Mouse (Mus musculus) heart, postnatal 10 days (tissue): Measurements from ENCODE around the gene Gm9964. TPM values are rescaled to one million over a fixed set of nuclear protein-coding genes. Genes with fewer than 3 reads are reported as not detected.
"Not testable (repeated sequence)": the region's sequence is repeated elsewhere in the genome, so short reads cannot be mapped to it uniquely, and the experiment has no call there.

Source experiments
- DNase-seq, 2 experiments: peaks; one replicate each; pipeline ENCODE4 v3.0.0; 2021
- intact Hi-C: fragments of 180-260 bp; cut with DNase I; formaldehyde crosslinking; loops from one replicate; pipeline ENCODE4 v1.15.1; 2025
- total RNA-seq, 2 experiments: library from RNA; stranded (reverse); gene quantifications; 2 replicates each; pipeline ENCODE4 v1.2.3; 2021

Gm9964 gene
- total RNA-seq, 2 experiments from 2014 or later = 0.37 TPM; not detected in 1

DNA sequence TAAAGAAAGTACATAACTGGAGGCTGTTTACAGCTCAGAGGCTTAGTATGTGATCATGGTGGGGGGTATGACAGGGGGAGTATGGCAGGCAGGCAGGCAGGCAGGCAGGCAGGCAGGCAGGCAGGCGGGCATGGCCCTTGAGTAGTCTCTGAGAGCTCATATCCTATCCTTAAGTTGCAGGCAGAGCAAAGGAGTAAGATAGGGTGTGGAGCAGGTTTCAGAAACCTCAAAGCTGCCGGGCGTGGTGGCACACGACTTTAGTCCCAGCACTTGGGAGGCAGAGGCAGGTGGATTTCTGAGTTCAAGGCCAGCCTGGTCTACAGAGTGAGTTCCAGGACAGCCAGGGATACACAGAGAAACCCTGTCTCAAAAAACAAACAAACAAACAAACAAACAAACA is 7.5 kb upstream of the Gm9964 start:
- intact Hi-C loops, DNase-seq: not testable (repeated sequence)

DNA sequence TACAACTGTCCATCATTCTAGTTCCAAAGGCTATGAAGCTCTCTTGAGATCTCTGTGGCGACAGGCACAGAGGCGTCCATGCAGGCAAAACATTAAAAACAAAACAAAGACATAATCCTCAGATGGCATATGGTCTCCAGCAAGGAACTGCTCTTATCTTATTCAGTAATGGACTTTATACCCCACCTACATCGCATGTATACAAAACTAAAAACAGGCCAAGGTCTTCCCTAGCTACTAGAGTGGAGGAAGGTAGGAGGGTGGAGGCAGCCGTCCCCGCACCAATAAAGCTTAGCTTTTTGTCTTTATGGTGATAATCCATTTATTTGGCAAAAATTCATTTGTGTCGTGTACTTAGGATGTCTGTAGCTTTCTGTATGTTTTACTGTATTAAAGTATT is 6.4 kb upstream of the Gm9964 start:
- intact Hi-C loops = no loop called here
- no peak for DNase-seq

DNA sequence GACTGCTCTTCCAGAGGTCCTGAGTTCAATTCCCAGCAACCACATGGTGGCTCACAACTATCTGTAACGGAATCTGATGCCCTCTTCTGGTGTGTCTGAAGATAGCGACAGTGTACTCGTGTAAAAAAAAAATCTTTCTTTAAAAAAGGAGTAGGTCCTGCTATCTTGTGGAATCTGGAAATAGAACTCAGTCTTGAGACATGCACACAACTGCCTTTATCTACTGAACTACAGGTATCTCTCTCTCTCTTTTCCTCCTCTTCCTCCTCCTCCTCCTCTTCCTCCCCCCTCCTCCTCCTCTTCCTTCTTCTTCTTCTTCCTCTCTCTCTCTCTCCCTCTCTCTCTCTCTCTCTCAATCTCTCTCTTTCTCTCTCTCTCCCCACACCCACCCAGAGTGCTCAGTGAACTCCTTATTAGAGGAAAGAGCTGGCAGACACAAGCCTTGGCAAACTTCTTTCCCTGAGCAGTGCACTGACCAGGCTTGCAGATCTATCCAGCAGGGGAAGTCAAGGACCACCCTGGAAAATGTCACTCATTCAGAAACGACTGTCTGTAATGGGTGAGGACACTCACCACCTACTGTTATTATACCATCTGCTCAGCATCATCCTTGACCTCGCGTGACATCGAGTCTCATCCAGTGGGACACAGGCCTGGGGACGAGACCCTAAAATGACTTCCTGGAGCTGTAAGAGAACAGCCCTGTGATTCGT is 3.2 kb upstream of the Gm9964 start:
- peak in 1 of 2 experiments; percentile 37 for DNase-seq
- intact Hi-C loops = no loop called here

DNA sequence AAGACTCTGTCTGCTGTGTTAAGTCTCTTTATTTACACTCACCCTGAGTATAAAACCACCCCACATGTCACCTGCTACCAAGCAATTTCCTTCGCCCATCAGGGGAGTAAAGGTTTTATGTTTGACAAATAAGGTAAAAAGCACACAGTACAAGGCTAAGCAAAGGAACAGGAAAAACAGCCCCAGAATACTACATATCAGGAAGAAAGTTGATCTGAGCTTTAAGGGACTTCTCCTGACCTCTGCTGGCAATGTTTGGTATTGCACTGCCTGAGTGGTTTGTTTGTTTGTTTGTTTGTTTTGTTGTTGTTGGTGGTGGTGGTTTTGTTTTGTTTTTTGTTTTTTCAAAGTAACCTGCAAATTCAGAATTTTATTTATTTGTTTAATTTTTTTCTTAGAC is 539 bp downstream of the Gm9964 start:
- DNase-seq = peak; percentile 41 to 68
- intact Hi-C loops = loop anchor here (2.0 kb wide), 1 partner anchor 103 kb away; no protein-coding TSS in a partner anchor

DNA sequence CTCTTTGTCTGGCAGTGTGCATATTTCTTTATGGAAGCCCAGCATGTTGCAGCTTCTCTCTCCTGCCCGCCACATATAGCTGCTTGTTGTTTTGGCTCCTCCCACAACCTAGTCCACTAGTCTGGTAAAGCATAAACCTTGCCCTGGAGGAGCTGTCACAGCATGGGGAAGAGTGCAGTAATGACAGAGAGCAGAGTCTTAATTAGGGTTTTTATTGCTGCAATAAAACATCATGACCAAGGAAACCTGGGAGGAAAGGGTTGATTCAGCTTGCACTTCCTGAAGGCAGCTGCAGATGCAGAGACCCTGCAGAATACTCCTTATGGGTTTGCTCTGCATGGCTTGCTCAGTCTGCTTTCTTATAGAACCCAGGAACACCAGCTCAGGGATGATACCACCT is 2.7 kb downstream of the Gm9964 start:
- intact Hi-C loops = loop anchor here (5.0 kb wide), 1 partner anchor 327 kb away; no protein-coding TSS in a partner anchor
- no peak for DNase-seq

DNA sequence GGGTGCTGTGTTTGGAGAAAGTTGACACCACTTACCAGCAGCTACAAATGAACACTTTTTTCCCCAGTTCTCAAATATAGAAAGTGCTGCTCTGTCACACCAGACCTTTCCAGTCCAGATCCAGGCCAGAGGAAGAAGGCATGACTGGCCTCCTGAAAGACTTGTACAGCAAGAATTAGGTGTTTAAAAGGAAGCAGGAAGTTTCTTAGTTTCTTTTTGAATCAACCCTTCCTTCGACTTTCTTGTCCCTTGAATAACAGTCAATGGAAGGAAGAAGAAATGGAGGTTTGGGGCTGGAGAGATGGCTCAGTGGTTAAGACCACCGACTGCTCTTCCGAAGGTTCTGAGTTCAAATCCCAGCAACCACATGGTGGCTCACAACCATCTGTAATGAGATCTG is 3.7 kb downstream of the Gm9964 start:
- intact Hi-C loops = loop anchor here (5.0 kb wide), 1 partner anchor 326 kb away; no protein-coding TSS in a partner anchor

DNA sequence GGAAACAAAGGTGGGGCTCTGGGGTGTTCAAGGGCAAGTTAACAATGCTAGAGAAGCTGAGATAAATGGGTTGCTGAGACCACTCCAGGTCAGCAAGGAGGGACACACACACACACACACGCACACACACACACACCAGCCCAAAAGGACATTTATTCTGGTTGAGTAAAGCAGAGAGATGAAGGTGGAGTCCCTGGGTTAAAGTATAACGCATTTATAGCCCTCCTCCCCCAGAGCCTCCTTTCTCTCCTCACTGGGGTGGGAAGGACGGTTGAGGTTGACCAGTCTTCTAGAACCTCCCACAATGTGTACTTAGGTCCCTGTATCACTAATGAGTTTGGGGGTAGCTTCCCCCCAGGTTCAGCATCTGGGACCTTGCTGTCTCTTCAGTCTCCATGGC is 4.6 kb downstream of the Gm9964 start:
- intact Hi-C loops = loop anchor here (5.0 kb wide), 1 partner anchor 325 kb away; no protein-coding TSS in a partner anchor
- DNase-seq = no peak

More for the DNA sequence above, 3.7 kb downstream of the Gm9964 start:
- DNase-seq = no peak

DNA sequence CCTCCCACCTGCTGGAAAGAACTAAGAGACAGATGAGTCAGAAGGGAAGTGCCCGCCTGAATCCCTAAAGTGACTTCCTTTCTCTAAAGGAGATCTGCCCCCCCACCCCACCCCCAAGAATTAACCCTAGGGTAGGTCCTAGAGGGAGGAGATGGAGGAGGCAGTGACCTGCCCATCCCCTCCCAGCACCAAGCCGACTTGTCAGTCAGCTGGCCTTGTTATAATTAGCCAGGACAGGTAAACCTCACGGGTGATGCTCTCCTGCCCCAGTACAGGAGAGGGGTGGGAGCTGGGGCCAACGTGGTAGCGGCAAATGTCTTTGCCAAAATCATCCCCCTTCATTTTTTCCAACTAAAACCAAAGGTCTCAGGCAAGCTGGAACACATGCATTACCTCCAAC is 5.1 kb downstream of the Gm9964 start:
- DNase-seq = no peak
- intact Hi-C loops = loop anchor here (2.0 to 5.0 kb wide), 3 partner anchors 39 to 324 kb away; no protein-coding TSS in a partner anchor

DNA sequence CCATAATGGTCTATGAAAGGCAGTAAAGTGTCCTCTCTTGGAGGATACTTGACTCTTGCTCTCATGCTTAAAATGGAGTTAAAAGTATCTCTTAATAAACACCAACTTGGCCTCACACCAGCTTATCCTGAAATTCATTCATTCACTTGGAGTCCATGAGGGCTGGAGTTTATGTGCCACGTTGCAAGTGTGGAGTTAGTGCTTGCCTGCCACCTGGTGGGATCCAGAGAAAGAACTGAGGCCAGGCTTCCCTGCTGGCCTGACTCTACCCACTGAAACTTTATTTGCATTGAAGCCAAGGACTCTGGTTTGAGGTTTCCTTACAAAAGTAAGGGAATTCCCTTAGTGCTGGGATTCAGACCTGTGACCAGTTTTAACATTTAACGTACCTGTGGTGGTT is 6.2 kb downstream of the Gm9964 start:
- DNase-seq = peak; percentile 71 to 76
- intact Hi-C loops = loop anchor here (1.0 to 5.0 kb wide), 4 partner anchors 38 to 323 kb away; no protein-coding TSS in a partner anchor

DNA sequence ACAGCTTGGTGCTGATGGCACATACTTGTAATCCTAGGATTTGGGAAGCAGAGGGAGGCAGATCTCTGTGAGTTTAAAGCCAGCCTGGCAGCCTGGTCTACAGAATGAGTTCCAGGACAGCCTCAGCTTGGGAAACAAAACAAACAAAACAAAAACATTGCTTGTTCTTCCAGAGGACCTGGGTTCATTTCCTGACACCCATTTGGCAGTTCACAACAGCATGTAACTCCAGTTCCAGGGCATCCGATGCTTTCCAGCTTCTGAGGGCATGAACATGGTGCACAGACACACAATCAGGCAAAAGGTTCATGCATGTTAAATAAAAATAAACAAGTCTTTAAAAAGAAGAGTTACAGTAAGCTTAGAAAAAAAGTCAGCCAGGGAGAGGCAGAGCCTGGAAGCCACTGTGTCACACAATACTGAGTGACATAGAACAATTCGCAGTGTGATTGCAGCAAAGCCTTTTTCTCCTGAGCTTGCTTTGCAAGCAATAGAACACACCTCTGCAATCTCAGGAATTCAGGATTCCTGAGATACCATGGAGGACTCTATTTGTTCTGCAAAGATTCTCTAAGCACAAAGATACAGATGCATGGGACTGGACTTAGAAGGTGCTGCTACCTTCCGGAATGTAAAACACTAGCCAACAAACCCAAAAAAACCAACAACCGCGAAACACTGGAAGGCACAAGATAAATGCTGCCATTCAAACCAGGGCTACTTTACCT is 7.6 kb downstream of the Gm9964 start:
- no peak for DNase-seq
- intact Hi-C loops = no loop called here

DNA sequence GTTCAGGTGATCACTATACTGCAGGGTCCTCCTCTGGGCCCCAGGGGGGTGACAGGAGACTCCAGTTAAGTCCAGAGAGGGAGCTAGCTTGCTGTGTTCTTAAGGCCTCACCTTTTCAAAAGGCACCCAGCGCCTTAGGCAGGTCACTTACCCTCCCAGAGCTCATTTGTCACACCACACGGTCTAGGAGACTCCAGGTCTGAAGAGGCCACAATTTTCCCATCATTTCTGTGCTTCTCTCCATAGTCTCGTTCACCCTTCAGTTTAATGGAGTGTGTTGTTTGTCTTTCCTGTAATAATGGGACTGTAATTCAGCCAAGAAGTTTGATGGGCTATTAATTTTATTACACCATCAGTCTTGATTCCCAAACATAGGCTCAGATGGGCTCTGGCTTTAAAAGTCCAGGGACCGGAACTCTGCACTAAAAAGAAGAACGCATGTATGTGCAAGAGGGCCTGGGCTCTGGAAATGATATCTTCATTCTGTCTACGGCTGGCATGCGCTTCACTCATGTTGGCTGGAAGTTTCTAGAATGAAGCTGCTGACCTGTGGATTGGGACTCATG is 8.3 kb downstream of the Gm9964 start:
- intact Hi-C loops = no loop called here
- no peak for DNase-seq

DNA sequence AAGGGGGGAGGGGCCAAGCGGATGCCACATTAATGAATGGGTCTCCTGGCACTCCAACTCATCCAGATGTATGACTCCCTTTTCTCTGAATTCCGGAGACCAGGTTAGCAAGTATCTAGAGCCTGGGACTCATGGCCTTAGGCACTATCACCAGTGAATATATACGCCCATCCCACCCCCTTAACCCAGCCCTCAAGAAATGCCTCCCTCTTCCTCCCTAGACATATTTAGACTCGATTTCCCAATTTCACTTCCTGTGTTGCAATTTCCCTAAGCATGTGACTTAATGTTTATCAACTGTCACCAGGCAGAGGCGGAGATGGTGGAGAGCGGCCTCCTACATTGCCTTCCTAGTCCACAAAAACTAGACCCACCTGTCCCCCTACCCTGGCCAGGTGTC is 9.3 kb downstream of the Gm9964 start:
- peak in 1 of 2 experiments; percentile 42 for DNase-seq
- intact Hi-C loops = no loop called here

DNA sequence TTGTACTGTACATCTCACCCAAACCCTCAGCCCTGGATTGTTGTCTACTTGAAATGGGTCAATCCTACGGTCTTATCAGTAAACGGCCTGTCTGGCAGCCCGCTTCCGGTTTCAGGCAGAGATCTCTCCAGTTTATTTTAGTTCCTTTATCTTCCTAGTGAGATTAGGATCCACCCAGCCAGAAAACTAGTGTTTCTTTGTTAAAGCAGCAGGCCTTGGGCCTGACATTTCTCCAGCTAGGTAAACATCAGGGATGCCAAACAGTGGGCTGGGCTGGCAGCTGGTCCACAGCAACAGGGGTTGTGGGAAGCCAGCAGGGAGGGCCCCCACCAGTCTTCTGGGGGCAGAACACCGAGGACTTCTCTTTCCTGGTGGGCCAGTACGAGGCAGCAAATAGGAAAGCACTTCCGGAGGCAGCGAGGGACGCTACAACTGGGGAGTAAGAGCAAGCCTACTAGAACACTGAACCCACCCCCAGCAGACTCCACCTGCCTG is 10.4 kb downstream of the Gm9964 start:
- peak in 1 of 2 experiments; percentile 27 for DNase-seq
- intact Hi-C loops = no loop called here

DNA sequence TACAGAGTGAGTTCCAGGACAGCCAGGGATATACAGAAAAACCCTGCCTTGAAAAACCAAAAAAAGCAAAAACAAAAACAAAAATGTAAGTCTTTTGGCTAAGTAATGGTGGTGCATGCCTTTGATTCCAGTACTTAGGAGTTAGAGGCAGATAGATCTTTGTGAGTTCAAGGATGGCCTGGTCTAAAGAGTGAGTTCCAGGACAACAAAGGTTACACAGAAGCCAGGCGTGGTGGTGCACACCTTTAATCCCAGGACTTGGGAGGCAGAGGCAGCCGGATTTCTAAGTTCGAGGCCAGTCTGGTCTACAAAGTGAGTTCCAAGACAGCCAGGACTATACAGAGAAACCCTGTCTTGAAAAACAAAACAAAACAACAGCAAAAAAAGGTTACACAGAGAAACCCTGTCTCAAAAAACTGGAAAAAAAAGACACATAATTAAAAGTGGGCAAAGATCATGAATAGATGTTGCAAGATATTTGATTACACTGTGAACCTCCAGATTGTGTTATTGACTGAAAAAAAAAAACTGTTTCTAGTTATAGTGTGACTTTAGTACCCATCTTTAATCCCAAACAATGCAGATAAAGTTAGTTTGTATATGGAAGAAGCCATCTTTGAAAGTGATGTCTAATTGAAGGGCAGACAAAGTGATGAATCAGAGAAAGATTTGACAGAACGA is 13.2 kb downstream of the Gm9964 start:
- intact Hi-C loops = no loop called here
- no peak for DNase-seq

DNA sequence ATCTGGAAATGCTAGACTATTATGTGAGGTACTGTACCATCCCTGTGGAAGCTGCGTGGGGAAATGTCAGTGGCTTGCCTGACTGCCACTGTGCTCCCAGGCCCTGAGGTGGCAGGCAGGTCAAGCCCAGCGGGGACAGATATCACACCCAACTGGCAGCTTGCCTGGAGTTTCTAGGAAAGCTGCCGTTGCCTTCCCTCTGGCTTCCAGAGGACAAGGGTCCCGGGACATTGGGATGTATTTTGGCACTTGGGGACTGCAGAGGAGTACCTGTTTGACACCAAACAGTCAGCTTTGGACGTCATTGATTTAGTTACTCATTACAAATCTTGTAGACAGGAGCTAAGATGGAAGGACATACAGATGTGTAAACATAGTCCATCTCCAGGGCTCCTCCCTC is 15.3 kb downstream of the Gm9964 start:
- intact Hi-C loops = no loop called here
- DNase-seq = peak; percentile 69 to 75

DNA sequence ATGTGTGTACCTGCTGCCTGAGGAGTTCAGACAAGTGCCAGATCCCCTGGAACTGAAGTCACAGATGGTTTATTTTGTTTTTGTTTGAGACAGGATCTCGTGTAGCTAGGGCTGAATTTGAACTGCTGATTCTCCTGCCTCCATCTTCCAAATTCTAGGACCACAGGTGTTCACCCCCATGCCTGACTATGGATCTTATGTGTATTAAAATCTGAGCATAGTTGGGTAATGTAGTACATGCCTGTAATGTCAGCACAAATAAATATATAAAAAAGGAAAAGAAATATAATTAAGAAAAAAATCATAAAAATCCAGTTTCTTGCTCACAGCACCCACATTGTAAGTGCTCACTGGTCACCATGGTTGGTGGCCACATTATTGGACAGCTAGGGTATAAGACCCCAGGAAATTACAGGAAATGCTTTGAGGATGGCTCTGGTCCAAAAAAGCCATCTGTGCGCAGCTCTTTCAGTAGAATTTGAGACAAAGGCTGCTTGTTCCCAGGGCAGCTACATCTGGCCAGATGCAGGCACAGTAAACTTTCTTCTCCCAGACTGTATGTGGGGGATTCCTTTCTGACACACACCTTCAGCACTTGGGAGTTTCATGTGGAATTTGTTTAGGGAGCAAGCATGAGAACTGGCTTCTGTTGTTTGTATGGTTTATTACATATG is 16.8 kb downstream of the Gm9964 start:
- DNase-seq = peak; percentile 59 to 60
- intact Hi-C loops = no loop called here

DNA sequence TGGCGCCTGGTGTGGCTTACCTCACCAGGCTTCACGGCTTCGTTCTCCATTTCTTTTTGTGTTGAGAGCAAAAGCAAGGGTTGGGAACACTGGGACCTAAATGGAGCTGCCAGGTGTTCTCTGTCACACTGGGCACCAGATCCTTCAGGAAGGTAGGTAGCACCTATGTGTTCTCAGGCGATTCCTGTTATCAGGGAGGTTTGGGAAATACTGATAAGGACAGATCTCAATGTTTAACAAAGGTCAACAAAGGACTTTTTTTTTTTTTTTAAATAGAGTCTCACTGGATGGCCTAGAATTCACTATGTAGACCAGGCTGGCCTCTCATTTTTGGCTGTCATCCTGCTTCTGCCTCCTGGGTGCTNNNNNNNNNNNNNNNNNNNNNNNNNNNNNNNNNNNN is 22.9 kb downstream of the Gm9964 start:
- intact Hi-C loops = no loop called here
- no peak for DNase-seq

DNA sequence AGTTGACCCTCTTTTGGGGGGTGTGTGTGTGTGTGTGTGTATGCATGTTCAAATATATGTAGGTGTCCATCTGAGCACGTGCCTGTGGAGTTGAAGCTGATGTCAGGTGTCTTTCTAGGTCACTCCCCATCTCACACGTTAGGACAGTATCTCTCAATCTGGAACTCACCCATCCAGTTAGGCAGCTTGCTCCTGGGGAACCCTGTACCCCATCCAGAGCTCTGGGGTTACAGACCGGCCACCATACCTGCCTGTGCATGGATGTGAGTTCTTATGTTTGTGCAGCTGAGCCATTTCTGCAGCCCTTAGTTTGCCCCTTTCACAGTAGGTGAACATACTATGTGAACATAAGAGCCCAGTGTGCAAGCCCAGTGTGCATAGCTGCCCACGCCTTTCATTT is 23.7 kb downstream of the Gm9964 start:
- intact Hi-C loops = no loop called here
- no peak for DNase-seq

DNA sequence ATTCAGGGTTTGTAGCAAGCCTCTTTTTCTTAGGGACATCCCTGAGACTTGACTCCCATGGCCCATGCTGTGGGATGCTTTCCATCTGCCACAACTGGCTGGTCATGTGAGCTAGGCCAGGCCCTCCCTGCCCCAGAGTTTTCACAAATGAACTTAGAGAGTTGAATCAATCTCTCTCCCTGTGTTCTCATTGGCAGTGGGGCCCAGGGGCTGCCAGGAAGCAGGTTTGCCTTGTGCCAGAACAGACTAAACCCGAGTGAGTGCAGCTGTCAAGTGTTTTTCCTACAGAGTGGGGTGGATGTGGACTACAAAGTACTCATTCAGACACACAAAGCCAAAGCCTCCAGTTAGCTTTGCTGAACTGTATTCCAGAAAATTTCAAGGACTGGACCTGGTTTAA is 29.5 kb downstream of the Gm9964 start:
- peak; percentile 57 to 70 for DNase-seq
- intact Hi-C loops = no loop called here

DNA sequence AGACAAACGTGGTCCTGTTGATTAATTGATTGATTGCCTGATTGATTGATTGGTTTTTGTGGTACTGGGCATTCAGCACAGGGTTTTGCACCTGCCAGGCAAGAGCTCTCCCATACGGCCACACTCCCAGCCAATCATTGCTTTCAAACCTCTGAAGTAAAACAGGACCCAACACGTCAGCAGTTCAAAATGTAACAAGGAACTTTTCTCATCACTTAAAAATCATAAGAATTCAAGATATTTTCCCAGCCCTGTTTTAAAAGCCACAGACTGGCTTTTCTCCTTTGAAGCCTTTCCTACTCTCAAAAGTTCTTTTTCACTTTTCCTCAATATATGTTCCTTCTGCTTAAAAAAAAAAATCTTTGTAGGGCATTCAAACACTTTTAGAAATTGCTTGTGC is 32.3 kb downstream of the Gm9964 start:
- intact Hi-C loops = no loop called here
- no peak for DNase-seq
